Mouse (Mus musculus) bone marrow, adult 2 months (tissue): ENCODE measurements around the gene Pdxp. TPM values are rescaled to one million over a fixed set of nuclear protein-coding genes. Genes with fewer than 3 reads are reported as not detected.

Experiments
- H3K27ac ChIP-seq: fragments of 200-500 bp; 2 replicates; pipeline ENCODE4 v1.5.1; 2012; ENCODE audit warnings: low read depth, mild to moderate bottlenecking, control low read depth, inconsistent platforms, low read length; ENCODE audit not compliant: control insufficient read depth, poor library complexity, insufficient read depth
- H3K4me1 ChIP-seq: fragments of 200-500 bp; 2 replicates; pipeline ENCODE4 v1.6.1; 2011; ENCODE audit warnings: low read length; ENCODE audit not compliant: control insufficient read depth, insufficient read depth
- H3K4me3 ChIP-seq: fragments of 200-500 bp; replicated peaks from 2 replicates; pipeline ENCODE3; 2011; ENCODE audit warnings: mild to moderate bottlenecking, low read depth, low read length, control low read depth; ENCODE audit not compliant: control insufficient read depth
- CTCF ChIP-seq: fragments of 200-500 bp; IDR thresholded peaks from 2 replicates; pipeline ENCODE4 v1.5.1; 2011; ENCODE audit warnings: low read length, control low read depth; ENCODE audit not compliant: control insufficient read depth, insufficient read depth
- POLR2A ChIP-seq: fragments of 200-500 bp; IDR thresholded peaks from 2 replicates; pipeline ENCODE4 v1.6.1; 2011; ENCODE audit warnings: low read depth, mild to moderate bottlenecking, control low read depth, low read length, borderline replicate concordance; ENCODE audit not compliant: control insufficient read depth
- WGBS: fragments of 180-500 bp; shearing (Covaris S2); methylation state at CpG from one replicate; pipeline ENCODE4 v1.1.7; 2018; 5-methylcytosine and 5-hydroxymethylcytosine counted together
- polyA plus RNA-seq: library from polyadenylated mRNA; stranded (reverse); fragments of >200 nt; gene quantifications from 2 replicates; pipeline ENCODE4 v1.2.4, GENCODE M21; 2011; ENCODE audit warnings: low replicate concordance; ENCODE audit not compliant: missing spikeins, insufficient read depth, insufficient read length

The Pdxp gene
- polyA plus RNA-seq, 1 experiment = 8.0 TPM

DNA sequence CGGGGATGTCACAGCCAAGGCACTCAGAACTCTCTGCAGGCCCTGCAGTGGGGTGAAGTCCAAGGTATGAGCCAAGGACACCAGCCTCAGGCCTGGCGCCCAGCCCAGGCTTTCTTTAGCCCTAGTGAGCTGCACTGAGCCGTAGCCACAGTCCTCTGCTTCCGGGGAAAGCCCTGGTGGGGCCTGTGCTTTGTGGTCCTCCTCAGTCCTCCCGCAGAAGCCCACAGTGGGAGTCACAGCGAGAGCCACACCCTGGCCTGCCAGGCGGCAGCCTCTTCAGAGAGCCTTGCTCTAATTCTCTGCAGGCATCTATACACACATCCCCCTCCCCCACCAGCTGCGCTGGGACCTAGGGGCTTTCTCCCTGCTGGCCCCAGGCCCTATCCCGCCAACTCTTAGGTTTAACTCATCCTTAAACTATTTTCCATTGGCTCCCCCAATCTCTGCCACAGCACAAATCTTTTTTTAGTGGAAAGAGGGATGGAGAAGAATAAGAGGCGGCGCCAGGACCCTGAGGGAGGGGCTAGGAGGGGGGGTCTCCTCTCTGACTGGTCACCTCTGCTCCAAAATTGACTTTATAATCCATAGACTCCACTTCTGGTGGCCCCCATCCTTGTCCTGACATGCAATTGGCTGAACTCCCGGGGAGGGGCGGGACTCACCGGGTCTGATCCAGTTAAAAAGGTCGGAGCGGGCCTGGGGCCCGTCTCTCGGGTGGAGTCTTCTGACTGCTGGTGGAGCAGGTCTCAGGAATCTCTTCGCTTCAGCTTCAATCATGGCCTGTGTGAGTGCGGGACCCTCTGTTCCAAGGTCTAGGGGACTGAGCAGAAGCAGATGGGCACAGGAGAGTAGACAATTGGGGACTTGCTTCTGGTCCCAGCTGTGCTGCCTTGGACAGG, 12.6 kb downstream of the Pdxp start, which contains the start of gene Lgals1:
Gene Lgals1, plus strand, starts transcription at position 705 of the 899 bp plus-strand sequence.
- H3K4me3 ChIP-seq = peak within 1 kb of the TSS; percentile 65
- peak; percentile 38; the same call in 1 of the 2 replicates for TF ChIP-seq POLR2A
- no peak for TF ChIP-seq CTCF

GRCm38 (mm10) chr15:78927021-78927787, 13.5 kb downstream of the Pdxp start:
- Histone ChIP-seq H3K27ac (peak overlapping the region; percentile 85), H3K4me1 (peaks cover 10% of the 10 kb centered on the region), H3K4me3 (peak overlapping the region; percentile 65)
- TF ChIP-seq POLR2A (no peak), CTCF (no peak)
- 15% methylated on average over 15 of the region's 15 CpGs for WGBS

More for the DNA sequence above, 12.6 kb downstream of the Pdxp start, which contains the start of gene Lgals1:
- Histone ChIP-seq H3K4me1 (peaks cover 10% of the 10 kb centered on the region), H3K27ac (peak within 1 kb of the TSS; percentile 85)
- WGBS = 10% methylated on average over 20 of the region's 20 CpGs

GRCm38 (mm10) chr15:78927788-78928457, 14.2 kb downstream of the Pdxp start:
- Histone ChIP-seq H3K27ac (peak overlapping the region; percentile 85), H3K4me3 (peak overlapping the region; percentile 52), H3K4me1 (peaks cover 9% of the 10 kb centered on the region)
- TF ChIP-seq CTCF (no peak), POLR2A (peak; percentile 44; the same call in 1 of the 2 replicates)
- WGBS = under 1% methylated on average over 35 of the region's 35 CpGs

DNA sequence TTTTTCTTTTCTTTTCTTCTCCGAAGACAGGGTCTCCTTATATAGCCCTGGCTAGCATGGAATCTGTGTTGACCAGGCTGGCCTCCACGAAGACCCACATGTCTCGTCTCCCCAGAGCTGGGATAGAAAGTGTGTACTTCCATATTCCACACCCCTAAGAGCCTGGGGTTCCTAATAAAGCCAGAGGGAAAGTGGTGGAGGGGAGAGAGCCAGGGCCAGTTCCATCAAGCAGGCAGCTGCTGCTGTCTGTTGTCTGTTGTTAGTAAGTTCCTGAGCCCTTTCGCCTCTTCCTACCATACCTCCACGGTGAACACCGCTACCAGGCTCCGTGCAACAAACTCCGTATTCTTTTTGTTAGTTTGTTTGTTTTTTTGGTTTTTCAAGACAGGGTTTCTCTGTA, 14.8 kb downstream of the Pdxp start:
- TF ChIP-seq CTCF = no peak
- TF ChIP-seq POLR2A = no peak
- Histone ChIP-seq H3K4me3 (no peak overlapping the region), H3K27ac (no peak overlapping the region), H3K4me1 (peaks cover 4% of the 10 kb centered on the region; the same call in 1 of the 2 replicates)
- 44% methylated on average over 8 of the region's 8 CpGs for WGBS

GRCm38 (mm10) chr15:78930192-78930706, 16.5 kb downstream of the Pdxp start:
- WGBS = 88% methylated on average over 6 of the region's 6 CpGs
- TF ChIP-seq CTCF = no peak
- TF ChIP-seq POLR2A = no peak
- Histone ChIP-seq H3K4me1 (peaks cover 2% of the 10 kb centered on the region; the same call in 1 of the 2 replicates), H3K27ac (no peak overlapping the region), H3K4me3 (no peak overlapping the region)

GRCm38 (mm10) chr15:78930801-78931426, 17.2 kb downstream of the Pdxp start:
- 89% methylated on average over 7 of the region's 7 CpGs for WGBS
- no peak overlapping the region for H3K27ac ChIP-seq
- TF ChIP-seq CTCF (no peak), POLR2A (no peak)
- H3K4me1 ChIP-seq = peaks cover 2% of the 10 kb centered on the region; the same call in 1 of the 2 replicates
- H3K4me3 ChIP-seq = no peak overlapping the region

- Histone ChIP-seq H3K4me1 (peaks cover 3% of the 10 kb centered on the region; the same call in 1 of the 2 replicates), H3K4me3 (no peak overlapping the region), H3K27ac (no peak overlapping the region)
- 1% methylated on average over 3 of the region's 3 CpGs for WGBS
- TF ChIP-seq POLR2A (no peak), CTCF (peak; percentile 86)
These were observed 17.9 kb downstream of the Pdxp start for GRCm38 (mm10) chr15:78931577-78931976.
